Mouse (Mus musculus) olfactory bulb, adult 2 months (tissue): ENCODE data around the gene Cpm.

Experiments
- CTCF ChIP-seq: fragments of 200-500 bp; IDR thresholded peaks from 2 replicates; pipeline ENCODE4 v1.5.1; 2012; ENCODE audit warnings: low read depth, mild to moderate bottlenecking, low read length, moderate library complexity; ENCODE audit not compliant: insufficient read depth
- POLR2A ChIP-seq: fragments of 200-500 bp; IDR thresholded peaks from 2 replicates; pipeline ENCODE4 v1.6.1; 2012; ENCODE audit warnings: mild to moderate bottlenecking, low read depth, low read length, moderate library complexity; ENCODE audit not compliant: insufficient read depth

- TF ChIP-seq POLR2A, result no peak
- TF ChIP-seq CTCF, result no peak
Measured at GRCm38 (mm10) chr10:117643711-117644428, 14.6 kb downstream of the Cpm start.
